Mouse (Mus musculus) lung, postnatal 0 days (tissue): Measurements from ENCODE around the gene Mettl8.

Experiments
- CTCF ChIP-seq: IDR thresholded peaks from 2 replicates; pipeline ENCODE4 v1.5.1; 2016; ENCODE audit warnings: antibody characterized with exemption, mild to moderate bottlenecking
- EP300 ChIP-seq: IDR thresholded peaks from 2 replicates; pipeline ENCODE4 v1.6.1; 2016; ENCODE audit warnings: antibody characterized with exemption, mild to moderate bottlenecking, control low read depth

DNA sequence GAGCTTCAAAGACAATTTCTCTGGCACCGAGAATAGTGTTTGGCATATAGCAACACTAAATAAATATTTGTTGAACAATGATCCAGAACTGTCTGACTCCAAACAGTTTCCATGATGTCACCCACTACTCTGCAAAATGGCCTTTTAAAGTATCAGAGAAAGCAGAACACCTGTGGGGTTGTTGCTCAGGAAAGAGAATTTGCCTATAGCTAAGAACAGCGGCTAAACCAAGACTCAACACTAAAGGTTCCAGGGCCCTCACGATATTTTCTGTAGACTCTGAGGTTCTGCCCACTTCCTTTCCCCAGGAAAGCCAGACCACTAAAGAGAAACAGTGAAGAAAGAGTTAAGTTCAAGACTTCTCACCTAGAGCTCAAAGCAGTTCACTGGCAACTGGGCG is 122.4 kb downstream of the Mettl8 start:
- TF ChIP-seq EP300 (no peak), CTCF (no peak)
